Mouse (Mus musculus): ENCODE measurements at regions not wholly inside any gene's neighbourhood (a gene's known extent, or its start where the extent isn't known, plus 50 kb on each side); places are given as distances from the start of the nearest gene placed in this dataset.

GRCm38 (mm10) chr7:61030321-61030720 is 890.3 kb upstream of the Snrpn start:
- Histone ChIP-seq H3K27me3 (ENCODE audit: control insufficient read depth, insufficient read depth, low read length) (no peaks in the 10 kb centered on the region), H3K4me2 (replicated peaks) (peak overlapping the region; percentile 17; the same call in 1 of the 2 replicates), H3K9ac (no peak overlapping the region), H3K4me1 (replicated peaks; ENCODE audit: control insufficient read depth, insufficient read depth, low read length) (no peaks in the 10 kb centered on the region), H3K27ac (0 out of 2 replicates have a peak overlapping the region, but pooled peaks have one; percentile 9), H3K4me3 (replicated peaks; ENCODE audit: low read length) (no peak overlapping the region), H3K36me3 (replicated peaks; ENCODE audit: control insufficient read depth, insufficient read depth) (no peaks in the 10 kb centered on the region), H3K9me3 (ENCODE audit: control insufficient read depth, low read length) (0 out of 2 replicates have a peak, but pooled peaks cover 3% of the 10 kb centered on the region)
- ATAC-seq (ENCODE audit: low FRiP score) (no peak), DNase-seq (ENCODE audit: low spot score) (no peak)
- WGBS: 69% methylated on average over 4 of the region's 4 CpGs
